Mouse (Mus musculus): ENCODE results near the gene Ninj1. TPM values are rescaled to one million over a fixed set of nuclear protein-coding genes. Genes with fewer than 3 reads are reported as not detected.

Ninj1 gene
- polyA plus RNA-seq, 1 experiment from 2014 or later, result 63.0 TPM

DNA sequence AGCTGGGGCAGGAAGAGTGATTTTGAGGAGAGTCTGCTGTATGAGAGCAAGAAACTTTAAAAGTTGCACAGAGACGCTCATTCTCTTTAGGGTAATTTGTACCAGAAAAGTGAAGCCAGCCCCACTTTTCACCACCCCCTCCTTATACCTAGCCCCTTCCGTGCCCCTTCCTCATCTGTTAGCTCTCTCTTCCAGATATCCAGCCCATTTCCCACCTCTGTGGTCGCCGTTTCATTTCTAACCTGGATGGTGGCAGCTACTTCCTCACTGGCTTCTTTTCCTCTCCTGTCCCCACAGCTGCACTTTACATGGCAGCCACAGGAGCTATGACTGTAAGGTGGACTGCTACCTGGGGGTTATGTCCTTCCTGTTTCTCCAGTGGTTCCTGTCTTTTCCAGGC lies 32.1 kb downstream of the Ninj1 start:
- ATAC-seq (replicated peaks; ENCODE audit: low FRiP score, low TSS enrichment, low read depth) (no peak), DNase-seq (ENCODE audit: low spot score) (no peak)
- Histone ChIP-seq H3K4me1 (replicated peaks; ENCODE audit: control insufficient read depth, insufficient read depth, low read length) (peaks cover 13% of the 10 kb centered on the region; the same call in 1 of the 2 replicates), H3K27ac (ENCODE audit: low read depth) (no peak overlapping the region), H3K36me3 (ENCODE audit: control insufficient read depth, insufficient read depth, low read length) (no peaks in the 10 kb centered on the region), H3K4me2 (ENCODE audit: low read length) (no peak overlapping the region), H3K9ac (ENCODE audit: low read length) (no peak overlapping the region), H3K27me3 (replicated peaks; ENCODE audit: control insufficient read depth, insufficient read depth, low read length) (no peaks in the 10 kb centered on the region), H3K9me3 (ENCODE audit: control insufficient read depth, low read length) (0 out of 2 replicates have a peak, but pooled peaks cover 3% of the 10 kb centered on the region), H3K4me3 (ENCODE audit: low read depth, low read length) (no peak overlapping the region)
- WGBS, result 83% methylated on average over 4 of the region's 4 CpGs

- Histone ChIP-seq H3K9ac (ENCODE audit: low read length) (no peak overlapping the region), H3K4me3 (ENCODE audit: low read depth, low read length) (no peak overlapping the region), H3K4me1 (replicated peaks; ENCODE audit: control insufficient read depth, insufficient read depth, low read length) (peaks cover 8% of the 10 kb centered on the region; the same call in 1 of the 2 replicates), H3K27me3 (replicated peaks; ENCODE audit: control insufficient read depth, insufficient read depth, low read length) (no peaks in the 10 kb centered on the region), H3K36me3 (ENCODE audit: control insufficient read depth, insufficient read depth, low read length) (no peaks in the 10 kb centered on the region), H3K9me3 (ENCODE audit: control insufficient read depth, low read length) (0 out of 2 replicates have a peak, but pooled peaks cover 3% of the 10 kb centered on the region), H3K27ac (ENCODE audit: low read depth) (no peak overlapping the region), H3K4me2 (ENCODE audit: low read length) (no peak overlapping the region)
- ATAC-seq (replicated peaks; ENCODE audit: low FRiP score, low TSS enrichment, low read depth) (no peak), DNase-seq (ENCODE audit: low spot score) (no peak)
- 21% methylated on average over 5 of the region's 5 CpGs for WGBS
Measured at GRCm38 (mm10) chr13:49220912-49221311, 33.6 kb downstream of the Ninj1 start.

- DNase-seq (ENCODE audit: low spot score) (no peak), ATAC-seq (replicated peaks; ENCODE audit: low FRiP score, low TSS enrichment, low read depth) (no peak)
- Histone ChIP-seq H3K9ac (ENCODE audit: low read length) (no peak overlapping the region), H3K4me3 (ENCODE audit: low read depth, low read length) (no peak overlapping the region), H3K4me1 (replicated peaks; ENCODE audit: control insufficient read depth, insufficient read depth, low read length) (no peaks in the 10 kb centered on the region), H3K27ac (ENCODE audit: low read depth) (no peak overlapping the region), H3K27me3 (replicated peaks; ENCODE audit: control insufficient read depth, insufficient read depth, low read length) (no peaks in the 10 kb centered on the region), H3K36me3 (ENCODE audit: control insufficient read depth, insufficient read depth, low read length) (no peaks in the 10 kb centered on the region), H3K9me3 (ENCODE audit: control insufficient read depth, low read length) (0 out of 2 replicates have a peak, but pooled peaks cover 3% of the 10 kb centered on the region), H3K4me2 (ENCODE audit: low read length) (0 out of 2 replicates have a peak overlapping the region, but pooled peaks have one; percentile 8)
- WGBS, result 10% methylated on average over 10 of the region's 10 CpGs
Measured at GRCm38 (mm10) chr13:49224314-49224713, 37.0 kb downstream of the Ninj1 start.

DNA sequence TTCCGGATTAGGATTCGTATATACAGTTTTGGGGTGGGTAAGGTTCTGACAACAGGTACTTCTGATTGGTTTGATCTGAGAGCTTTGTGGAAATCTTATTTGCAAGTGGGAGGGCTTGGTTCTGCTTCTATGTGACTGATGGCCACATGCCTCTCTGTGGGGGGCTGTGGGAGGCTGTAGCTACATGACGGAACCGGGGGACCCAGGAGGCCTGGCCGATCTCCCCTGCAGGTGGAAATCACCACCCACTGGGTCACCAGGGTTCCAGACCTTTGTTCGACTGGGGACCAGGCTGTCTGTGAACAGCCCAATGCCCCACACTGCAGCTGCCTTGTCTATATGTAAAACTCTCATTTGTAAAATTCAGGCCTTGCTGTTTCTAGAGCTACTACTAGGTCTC lies 37.4 kb downstream of the Ninj1 start:
- ATAC-seq (replicated peaks; ENCODE audit: low FRiP score, low TSS enrichment, low read depth), result no peak
- 0 out of 2 replicates have a peak, but pooled peaks cover 3% of the 10 kb centered on the region for H3K9me3 ChIP-seq (ENCODE audit: control insufficient read depth, low read length)
- H3K9ac ChIP-seq (ENCODE audit: low read length), result no peak overlapping the region
- WGBS, result 29% methylated on average over 6 of the region's 6 CpGs
- no peaks in the 10 kb centered on the region for H3K27me3 ChIP-seq (replicated peaks; ENCODE audit: control insufficient read depth, insufficient read depth, low read length)
- H3K4me1 ChIP-seq (replicated peaks; ENCODE audit: control insufficient read depth, insufficient read depth, low read length), result no peaks in the 10 kb centered on the region
- H3K36me3 ChIP-seq (ENCODE audit: control insufficient read depth, insufficient read depth, low read length), result no peaks in the 10 kb centered on the region
- 0 out of 2 replicates have a peak overlapping the region, but pooled peaks have one; percentile 8 for H3K4me2 ChIP-seq (ENCODE audit: low read length)
- H3K4me3 ChIP-seq (ENCODE audit: low read depth, low read length), result no peak overlapping the region
- no peak for DNase-seq (ENCODE audit: low spot score)
- no peak overlapping the region for H3K27ac ChIP-seq (ENCODE audit: low read depth)

DNA sequence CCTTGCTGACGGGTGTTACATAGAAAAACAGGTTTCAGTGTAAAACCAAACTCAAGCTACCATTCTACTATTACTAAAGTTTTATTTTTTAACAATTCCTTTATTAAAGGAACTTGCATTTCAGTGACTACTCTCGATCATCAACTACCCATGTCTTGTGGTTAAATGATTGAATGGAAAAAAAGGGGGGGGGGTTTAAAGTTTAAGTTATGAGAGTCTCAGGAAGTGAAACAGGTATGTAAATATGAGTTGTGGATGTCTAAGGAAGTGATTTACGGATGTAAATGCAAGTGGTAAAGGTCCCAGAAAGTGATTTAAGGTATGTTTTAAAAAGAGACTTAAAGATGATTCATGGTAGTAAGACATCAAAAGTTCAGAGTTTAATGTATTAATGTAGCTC lies 37.9 kb downstream of the Ninj1 start:
- no peak for DNase-seq (ENCODE audit: low spot score)
- no peak for ATAC-seq (replicated peaks; ENCODE audit: low FRiP score, low TSS enrichment, low read depth)
- 63% methylated on average over 3 of the region's 3 CpGs for WGBS
- Histone ChIP-seq H3K27me3 (replicated peaks; ENCODE audit: control insufficient read depth, insufficient read depth, low read length) (no peaks in the 10 kb centered on the region), H3K4me2 (ENCODE audit: low read length) (no peak overlapping the region), H3K36me3 (ENCODE audit: control insufficient read depth, insufficient read depth, low read length) (no peaks in the 10 kb centered on the region), H3K9me3 (ENCODE audit: control insufficient read depth, low read length) (0 out of 2 replicates have a peak, but pooled peaks cover 3% of the 10 kb centered on the region), H3K4me1 (replicated peaks; ENCODE audit: control insufficient read depth, insufficient read depth, low read length) (no peaks in the 10 kb centered on the region), H3K9ac (ENCODE audit: low read length) (no peak overlapping the region), H3K27ac (ENCODE audit: low read depth) (no peak overlapping the region), H3K4me3 (ENCODE audit: low read depth, low read length) (no peak overlapping the region)

GRCm38 (mm10) chr13:49225633-49226032 lies 38.3 kb downstream of the Ninj1 start:
- Histone ChIP-seq H3K27ac (ENCODE audit: low read depth) (no peak overlapping the region), H3K9ac (ENCODE audit: low read length) (no peak overlapping the region), H3K4me3 (ENCODE audit: low read depth, low read length) (no peak overlapping the region), H3K36me3 (ENCODE audit: control insufficient read depth, insufficient read depth, low read length) (no peaks in the 10 kb centered on the region), H3K9me3 (ENCODE audit: control insufficient read depth, low read length) (0 out of 2 replicates have a peak, but pooled peaks cover 3% of the 10 kb centered on the region), H3K4me1 (replicated peaks; ENCODE audit: control insufficient read depth, insufficient read depth, low read length) (no peaks in the 10 kb centered on the region), H3K4me2 (ENCODE audit: low read length) (no peak overlapping the region), H3K27me3 (replicated peaks; ENCODE audit: control insufficient read depth, insufficient read depth, low read length) (no peaks in the 10 kb centered on the region)
- WGBS, result 39% methylated on average over 4 of the region's 4 CpGs
- ATAC-seq (replicated peaks; ENCODE audit: low FRiP score, low TSS enrichment, low read depth), result no peak
- no peak for DNase-seq (ENCODE audit: low spot score)

GRCm38 (mm10) chr13:49233792-49234572 lies 46.7 kb downstream of the Ninj1 start:
- Histone ChIP-seq H3K36me3 (ENCODE audit: control insufficient read depth, insufficient read depth, low read length) (no peaks in the 10 kb centered on the region), H3K27ac (ENCODE audit: low read depth) (no peak overlapping the region), H3K9ac (ENCODE audit: low read length) (no peak overlapping the region), H3K4me3 (ENCODE audit: low read depth, low read length) (no peak overlapping the region), H3K9me3 (ENCODE audit: control insufficient read depth, low read length) (peaks cover 3% of the 10 kb centered on the region; the same call in 1 of the 2 replicates), H3K4me2 (ENCODE audit: low read length) (no peak overlapping the region), H3K27me3 (replicated peaks; ENCODE audit: control insufficient read depth, insufficient read depth, low read length) (no peaks in the 10 kb centered on the region), H3K4me1 (replicated peaks; ENCODE audit: control insufficient read depth, insufficient read depth, low read length) (no peaks in the 10 kb centered on the region)
- 88% methylated on average over 8 of the region's 8 CpGs for WGBS
- DNase-seq (ENCODE audit: low spot score) (no peak), ATAC-seq (replicated peaks; ENCODE audit: low FRiP score, low TSS enrichment, low read depth) (no peak)

- ATAC-seq (replicated peaks; ENCODE audit: low FRiP score, low TSS enrichment, low read depth), result no peak
- Histone ChIP-seq H3K4me3 (ENCODE audit: low read depth, low read length) (no peak overlapping the region), H3K4me1 (replicated peaks; ENCODE audit: control insufficient read depth, insufficient read depth, low read length) (no peaks in the 10 kb centered on the region), H3K27me3 (replicated peaks; ENCODE audit: control insufficient read depth, insufficient read depth, low read length) (no peaks in the 10 kb centered on the region), H3K36me3 (ENCODE audit: control insufficient read depth, insufficient read depth, low read length) (no peaks in the 10 kb centered on the region), H3K4me2 (ENCODE audit: low read length) (no peak overlapping the region), H3K9ac (ENCODE audit: low read length) (no peak overlapping the region), H3K27ac (ENCODE audit: low read depth) (no peak overlapping the region), H3K9me3 (ENCODE audit: control insufficient read depth, low read length) (peaks cover 3% of the 10 kb centered on the region; the same call in 1 of the 2 replicates)
- 91% methylated on average over 4 of the region's 4 CpGs for WGBS
- no peak for DNase-seq (ENCODE audit: low spot score)
Measured at GRCm38 (mm10) chr13:49234711-49235110, 47.4 kb downstream of the Ninj1 start.

DNA sequence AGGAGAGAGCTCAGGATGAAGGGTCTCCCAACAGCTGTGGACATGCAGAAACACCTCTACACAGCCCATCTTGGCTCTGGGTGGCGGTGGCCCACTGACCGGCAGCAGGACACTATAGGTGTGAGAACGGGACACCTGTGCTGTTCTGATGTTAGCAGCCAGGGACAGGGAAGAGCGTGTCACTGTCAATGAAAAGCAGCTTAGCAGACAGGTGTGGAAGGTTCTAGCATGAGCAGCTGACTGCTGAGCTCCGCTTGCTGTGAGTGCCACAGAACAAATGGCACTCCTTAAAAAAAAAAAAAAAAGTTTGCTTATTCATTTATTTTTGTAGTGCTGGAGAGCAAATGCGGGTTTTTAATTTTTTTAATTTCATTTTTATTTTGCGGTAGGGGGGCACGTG lies 50.3 kb downstream of the Ninj1 start:
- WGBS, result 92% methylated on average over 8 of the region's 8 CpGs
- no peaks in the 10 kb centered on the region for H3K36me3 ChIP-seq (ENCODE audit: control insufficient read depth, insufficient read depth, low read length)

More for the DNA sequence above, 50.3 kb downstream of the Ninj1 start:
- Histone ChIP-seq H3K9ac (ENCODE audit: low read length) (no peak overlapping the region), H3K27ac (ENCODE audit: low read depth) (no peak overlapping the region), H3K27me3 (replicated peaks; ENCODE audit: control insufficient read depth, insufficient read depth, low read length) (no peaks in the 10 kb centered on the region), H3K4me3 (ENCODE audit: low read depth, low read length) (no peak overlapping the region), H3K4me2 (ENCODE audit: low read length) (no peak overlapping the region), H3K4me1 (replicated peaks; ENCODE audit: control insufficient read depth, insufficient read depth, low read length) (no peaks in the 10 kb centered on the region), H3K9me3 (ENCODE audit: control insufficient read depth, low read length) (peaks cover 3% of the 10 kb centered on the region; the same call in 1 of the 2 replicates)
- DNase-seq (ENCODE audit: low spot score) (no peak), ATAC-seq (replicated peaks; ENCODE audit: low FRiP score, low TSS enrichment, low read depth) (no peak)
